Comparison of ENCODE assay signal across 11 mouse cellular contexts in the genomic region with DNA sequence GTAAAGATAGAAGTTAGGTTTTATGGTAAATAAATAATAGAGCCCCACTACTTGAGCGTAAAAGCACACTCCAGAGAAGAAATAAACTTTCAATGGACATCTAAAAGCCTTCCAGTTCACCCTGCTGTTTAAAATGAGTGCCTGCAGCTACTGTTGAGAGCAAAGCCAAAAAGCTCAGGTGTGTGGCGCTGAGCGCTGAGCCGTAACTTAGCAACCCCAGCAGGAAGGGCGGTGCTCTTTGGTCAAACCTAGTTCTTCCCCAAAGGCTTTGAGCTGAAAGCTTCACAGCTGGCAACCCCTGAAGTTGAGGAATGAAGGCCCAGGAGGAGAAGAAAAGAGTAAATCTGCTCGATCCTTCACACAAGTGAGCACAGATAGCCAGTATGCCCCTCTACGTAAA.
DNase-seq lines count a peak whose midpoint lies in the region; ATAC-seq and TF ChIP-seq lines count a peak whose summit lies in the region.
"Had no signal": no experiment of that assay in that cellular context is flagged by ENCODE, and none has a peak within 500 bp of the region (broad histone marks: within the 10 kb centered on the region; RNA-seq: fewer than 3 reads in every experiment).

No protein-coding gene starts in this region.

- DNase-seq in hindbrain, postnatal 0 days (ENCODE audit: low spot score), result peak; percentile 47
- peak; percentile 63 for DNase-seq in induced T-regulatory cell, adult 2 months (ENCODE audit: low read depth)
- DNase-seq in heart, postnatal 4 days, result no peak
- DNase-seq in gastrocnemius, adult 8-10 months (ENCODE audit: low spot score in 2 of 2), result no peak
- no peak for DNase-seq in spleen, adult 12 weeks (ENCODE audit: low spot score)
- DNase-seq: heart, postnatal 10 days had no signal

- no peak overlapping the region for H3K27ac ChIP-seq in hindbrain, postnatal 0 days
- H3K27ac ChIP-seq in hindbrain, embryonic 13.5 days, result no peak overlapping the region
- H3K27ac ChIP-seq: layer of hippocampus, adult 2 months had no signal

- no peaks in the 10 kb centered on the region for H3K4me1 ChIP-seq in hindbrain, postnatal 0 days (ENCODE audit: insufficient read depth, low read length)
- H3K4me1 ChIP-seq in hindbrain, embryonic 13.5 days (replicated peaks), result no peaks in the 10 kb centered on the region

- no peak for TF ChIP-seq CTCF in hindbrain, postnatal 0 days (IDR thresholded peaks at IDR 0.05; ENCODE audit: low read depth)

- no peaks in the 10 kb centered on the region for H3K36me3 ChIP-seq in hindbrain, postnatal 0 days (ENCODE audit: insufficient read depth, low read length)
- no peaks in the 10 kb centered on the region for H3K36me3 ChIP-seq in hindbrain, embryonic 13.5 days

- H3K4me3 ChIP-seq in hindbrain, postnatal 0 days (ENCODE audit: low read length), result no peak overlapping the region
- no peak overlapping the region for H3K4me3 ChIP-seq in hindbrain, embryonic 13.5 days
- H3K4me3 ChIP-seq: layer of hippocampus, adult 2 months; megakaryocyte, embryonic 14.5 days had no signal

- 46% methylated on average over 7 of the region's 7 CpGs for WGBS in hindbrain, postnatal 0 days
- 48% methylated on average over 7 of the region's 7 CpGs for WGBS in hindbrain, embryonic 13.5 days

- H3K27me3 ChIP-seq in hindbrain, postnatal 0 days (ENCODE audit: insufficient read depth, low read length), result no peaks in the 10 kb centered on the region
- 0 out of 2 replicates have a peak, but pooled peaks cover 2% of the 10 kb centered on the region for H3K27me3 ChIP-seq in hindbrain, embryonic 13.5 days
- H3K27me3 ChIP-seq: megakaryocyte, embryonic 14.5 days had no signal

- H3K4me2 ChIP-seq in hindbrain, postnatal 0 days (ENCODE audit: low read depth, low read length), result no peak overlapping the region
- H3K4me2 ChIP-seq in hindbrain, embryonic 13.5 days, result no peak overlapping the region

- H3K9me3 ChIP-seq in hindbrain, postnatal 0 days (ENCODE audit: low read length), result no peaks in the 10 kb centered on the region
- H3K9me3 ChIP-seq in hindbrain, embryonic 13.5 days, result no peaks in the 10 kb centered on the region

- H3K9ac ChIP-seq in hindbrain, postnatal 0 days (replicated peaks; ENCODE audit: low read length), result no peak overlapping the region
- no peak overlapping the region for H3K9ac ChIP-seq in hindbrain, embryonic 13.5 days

- no peak for ATAC-seq in hindbrain, postnatal 0 days
- ATAC-seq in hindbrain, embryonic 13.5 days (ENCODE audit: low FRiP score), result no peak
- peak; percentile 54 for ATAC-seq in CD4-positive, CD25-positive, alpha-beta regulatory T cell, adult 4 months
- ATAC-seq in neutrophil, adult 5-6 weeks (ENCODE audit: extremely low read depth, insufficient number of reproducible peaks, low FRiP score, poor library complexity, severe bottlenecking), result 0 out of 2 replicates have a peak, but pooled peaks have one; percentile 30

Comparison
In these comparisons a context has a peak if more than half of its experiments do, and no peak if none do; other contexts are left out.
1. ATAC-seq: peak in CD4-positive, CD25-positive, alpha-beta regulatory T cell, adult 4 months (single experiment) and neutrophil, adult 5-6 weeks (single experiment); none in hindbrain, postnatal 0 days (single experiment) and hindbrain, embryonic 13.5 days (single experiment).
2. DNase-seq: peak in hindbrain, postnatal 0 days (single experiment) and induced T-regulatory cell, adult 2 months (single experiment); none in heart, postnatal 4 days (single experiment), gastrocnemius, adult 8-10 months (0 of 2) and spleen, adult 12 weeks (single experiment).